Mouse (Mus musculus): ENCODE data around the gene Sik3.
"Not testable (repeated sequence)": the region's sequence is repeated elsewhere in the genome, so short reads cannot be mapped to it uniquely, and the experiment has no call there.

Sik3 gene

DNA sequence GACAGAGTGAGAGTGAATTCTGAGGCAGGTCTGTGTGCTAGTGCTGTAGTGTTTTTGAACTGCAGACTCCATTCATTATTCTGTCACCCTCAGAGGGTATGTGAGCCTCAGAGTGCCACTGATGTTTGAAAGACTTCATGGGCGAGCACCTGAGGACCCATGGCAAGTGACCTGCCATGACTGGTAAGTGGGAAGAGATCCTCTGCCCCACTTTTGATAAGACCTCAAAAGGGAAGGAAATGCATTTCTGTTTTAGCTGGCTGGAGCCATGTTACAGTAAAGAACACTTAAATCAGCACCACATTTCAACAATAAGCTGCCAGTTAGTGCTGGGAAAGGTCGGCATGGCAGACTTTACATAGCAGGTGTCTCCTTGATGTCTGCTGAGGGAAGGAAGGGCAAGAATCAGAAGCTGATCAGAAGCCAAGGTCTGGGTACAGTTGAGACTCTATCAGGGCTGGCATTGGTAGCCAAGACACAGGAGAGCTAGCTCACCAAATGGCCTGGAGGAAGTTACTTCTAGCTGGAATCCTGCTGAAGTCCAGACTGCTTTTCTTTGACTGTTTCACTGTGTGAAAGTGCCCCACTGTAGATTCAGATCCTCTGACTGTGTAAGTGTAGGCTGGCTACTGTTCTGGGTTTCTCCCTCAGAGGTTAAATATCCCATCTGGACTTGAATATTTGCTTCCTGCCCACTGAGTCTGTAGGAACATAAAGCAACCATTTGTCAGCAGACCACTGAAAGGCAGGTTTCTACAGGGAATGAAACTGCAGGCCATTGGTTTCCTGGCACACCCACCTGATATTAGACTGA is 138.5 kb downstream of the Sik3 start:
- no peak for DNase-seq (ENCODE audit: low read depth, low spot score)

DNA sequence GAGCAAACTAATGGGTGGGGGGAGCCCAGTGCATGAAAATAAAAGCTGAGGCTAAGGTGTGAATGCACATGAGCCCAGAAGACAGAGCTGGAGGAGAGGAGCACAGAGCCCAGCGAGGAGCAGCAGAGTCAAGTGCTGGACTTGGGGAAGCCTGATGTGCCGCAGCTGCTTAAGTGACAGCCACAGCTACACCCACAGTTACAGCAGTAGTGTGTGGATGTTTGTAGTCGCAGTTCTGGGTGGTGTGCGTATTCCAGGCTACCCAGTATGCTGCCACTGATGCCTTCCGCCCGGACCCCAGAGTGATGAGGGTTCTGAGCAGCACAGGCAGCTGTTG is 139.1 kb downstream of the Sik3 start:
- no peak for DNase-seq (ENCODE audit: low read depth, low spot score)

GRCm38 (mm10) chr9:46152067-46153015 is 139.7 kb downstream of the Sik3 start:
- DNase-seq (ENCODE audit: low read depth, low spot score), result no peak

GRCm38 (mm10) chr9:46154469-46154868 is 141.8 kb downstream of the Sik3 start:
- no peak for DNase-seq (ENCODE audit: low read depth, low spot score)

GRCm38 (mm10) chr9:46155026-46155425 is 142.4 kb downstream of the Sik3 start:
- DNase-seq (ENCODE audit: low read depth, low spot score), result no peak

DNA sequence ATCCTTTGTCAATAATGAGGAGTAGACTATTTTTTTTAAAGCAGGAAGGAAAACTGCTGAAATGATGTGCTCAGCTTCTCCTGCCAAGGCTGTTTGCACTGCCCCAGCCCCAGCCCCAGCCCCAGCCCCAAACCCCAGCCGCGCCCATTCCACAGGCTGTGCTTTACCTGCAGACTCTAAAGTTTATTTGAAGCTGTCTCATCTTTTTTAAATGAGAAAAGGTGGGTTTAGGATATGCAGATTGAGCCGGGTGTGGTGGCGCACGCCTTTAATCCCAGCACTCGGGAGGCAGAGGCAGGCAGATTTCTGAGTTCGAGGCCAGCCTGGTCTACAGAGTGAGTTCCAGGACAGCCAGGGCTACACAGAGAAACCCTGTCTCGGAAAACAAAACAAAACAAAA is 143.2 kb downstream of the Sik3 start:
- not testable (repeated sequence) for DNase-seq (ENCODE audit: low read depth, low spot score)

DNA sequence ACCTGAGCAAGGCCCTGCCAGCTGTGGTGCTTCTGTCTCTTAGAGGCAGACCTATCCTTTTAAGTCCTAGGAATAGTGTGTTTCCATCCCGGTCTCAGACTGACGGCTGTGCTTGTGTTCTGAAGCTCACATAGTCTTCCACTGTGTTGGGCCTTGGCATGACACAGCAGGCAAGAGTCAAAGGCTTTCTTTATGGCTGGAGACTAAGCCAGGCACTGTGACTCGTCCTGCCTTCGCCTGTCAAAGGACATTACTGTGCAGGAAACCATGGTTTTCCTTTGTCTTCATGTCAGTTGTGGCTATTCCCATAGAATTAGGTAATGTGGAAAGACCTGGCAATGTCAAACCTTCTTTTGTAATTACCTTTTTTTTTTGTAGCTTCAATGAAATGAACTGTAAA is 144.1 kb downstream of the Sik3 start:
- DNase-seq (ENCODE audit: low read depth, low spot score), result no peak

DNA sequence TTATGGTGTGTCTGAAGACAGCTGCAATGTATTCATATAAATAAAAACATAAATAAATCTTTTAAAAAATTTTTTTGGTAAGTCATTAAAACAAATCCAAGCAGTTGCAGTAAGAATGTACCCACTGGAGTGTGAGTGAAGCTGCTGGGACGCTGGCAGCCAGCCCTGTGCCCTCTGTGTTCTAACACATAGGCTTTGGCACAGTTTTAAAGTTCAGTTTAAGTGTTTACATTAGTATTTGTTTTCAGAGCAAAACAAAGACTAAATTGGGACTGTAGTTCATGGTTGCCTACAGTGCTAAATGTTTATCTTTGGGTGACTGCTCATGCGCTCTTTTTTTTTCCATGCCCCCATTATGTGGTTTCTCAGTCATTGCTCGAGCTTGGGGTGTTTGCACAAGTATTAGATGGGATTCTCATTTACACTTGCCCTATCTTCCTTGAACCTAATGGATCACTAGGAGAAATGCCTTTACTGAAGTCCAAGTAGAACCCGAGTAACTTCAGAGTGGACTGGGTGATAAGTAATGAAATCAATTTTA is 145.7 kb downstream of the Sik3 start:
- DNase-seq (ENCODE audit: low read depth, low spot score), result no peak

DNA sequence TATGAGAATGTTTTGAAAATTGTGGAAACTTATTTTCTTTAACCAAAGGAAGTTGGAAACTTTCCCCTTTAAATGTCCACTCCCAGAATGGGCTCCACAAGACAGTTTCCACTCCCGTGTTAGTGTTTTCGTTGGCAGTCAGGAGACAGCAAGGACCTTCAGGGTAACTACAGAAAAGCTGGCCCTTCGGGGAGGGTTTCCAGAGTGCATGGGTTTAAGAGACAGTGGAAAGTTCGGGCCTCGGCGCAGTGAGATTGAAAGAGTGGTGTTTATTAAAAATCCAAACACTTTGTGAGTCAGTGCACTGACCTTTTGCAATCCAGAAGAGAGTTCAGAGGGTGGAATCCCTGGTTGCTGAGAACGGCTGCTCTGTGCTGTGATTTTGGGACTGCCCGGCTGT is 150.8 kb downstream of the Sik3 start:
- DNase-seq (ENCODE audit: low read depth, low spot score), result no peak

- no peak for DNase-seq (ENCODE audit: low read depth, low spot score)
Observed at GRCm38 (mm10) chr9:46168802-46169201, 156.2 kb downstream of the Sik3 start.

DNA sequence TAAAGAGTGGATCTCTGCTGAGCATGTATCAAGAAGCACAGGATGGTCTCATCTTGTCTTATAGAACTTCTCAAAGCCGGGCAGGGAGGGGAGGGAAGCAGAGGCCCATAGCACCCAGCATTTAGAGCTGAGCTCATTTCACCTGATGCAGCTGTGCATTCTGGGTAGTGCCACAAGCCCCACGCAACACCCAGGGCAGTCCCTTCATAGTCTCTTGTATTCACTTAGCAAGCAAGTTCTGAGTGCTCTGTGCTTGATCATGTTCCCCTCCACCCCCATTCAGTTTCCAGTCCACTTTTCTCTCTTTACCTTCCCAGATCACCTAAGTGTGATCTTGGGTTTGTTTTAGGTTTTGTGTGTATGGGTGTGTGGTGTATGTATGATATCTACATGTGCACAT is 159.6 kb downstream of the Sik3 start:
- no peak for DNase-seq (ENCODE audit: low read depth, low spot score)

DNA sequence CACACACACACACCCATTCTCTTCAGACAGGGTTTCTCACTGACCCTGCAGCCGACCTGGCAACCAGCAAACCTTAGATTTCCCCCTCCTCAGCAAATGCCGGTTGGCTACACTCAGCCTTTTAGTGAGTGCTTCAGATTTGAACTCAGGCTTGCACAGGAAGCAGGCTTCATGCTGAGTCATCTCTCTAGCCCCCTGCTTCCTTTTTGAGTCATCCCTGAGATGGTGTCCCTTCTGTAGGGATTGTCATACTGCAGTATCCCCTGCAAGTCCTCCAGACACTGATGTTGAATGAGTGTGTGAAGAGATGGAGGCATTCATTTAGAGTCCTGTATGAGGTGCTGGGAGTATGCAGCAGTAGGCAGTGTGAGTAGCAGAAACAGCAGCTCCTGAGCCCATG is 160.3 kb downstream of the Sik3 start:
- no peak for DNase-seq (ENCODE audit: low read depth, low spot score)

DNA sequence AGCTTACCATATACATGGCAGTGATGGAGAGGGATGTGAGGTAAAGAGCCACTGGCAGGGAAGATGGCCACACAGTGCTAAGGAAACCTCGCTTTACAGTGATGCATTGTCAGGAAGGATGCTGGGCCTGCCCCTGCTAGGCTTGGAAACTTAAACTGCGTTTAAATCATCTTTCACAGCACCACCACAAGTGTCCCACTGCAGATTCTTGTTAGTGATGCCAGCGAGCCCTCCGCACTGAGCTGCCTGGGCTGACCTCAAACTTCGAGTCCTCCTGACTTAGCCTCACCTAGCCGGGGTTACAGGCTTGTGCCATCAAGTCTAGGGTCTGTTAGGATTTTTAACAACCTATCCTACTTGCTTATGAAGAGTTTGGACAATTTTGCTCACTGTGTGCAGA is 161.3 kb downstream of the Sik3 start:
- no peak for DNase-seq (ENCODE audit: low read depth, low spot score)

- DNase-seq (ENCODE audit: low read depth, low spot score), result no peak
Observed at GRCm38 (mm10) chr9:46174770-46175294, 162.2 kb downstream of the Sik3 start.

DNA sequence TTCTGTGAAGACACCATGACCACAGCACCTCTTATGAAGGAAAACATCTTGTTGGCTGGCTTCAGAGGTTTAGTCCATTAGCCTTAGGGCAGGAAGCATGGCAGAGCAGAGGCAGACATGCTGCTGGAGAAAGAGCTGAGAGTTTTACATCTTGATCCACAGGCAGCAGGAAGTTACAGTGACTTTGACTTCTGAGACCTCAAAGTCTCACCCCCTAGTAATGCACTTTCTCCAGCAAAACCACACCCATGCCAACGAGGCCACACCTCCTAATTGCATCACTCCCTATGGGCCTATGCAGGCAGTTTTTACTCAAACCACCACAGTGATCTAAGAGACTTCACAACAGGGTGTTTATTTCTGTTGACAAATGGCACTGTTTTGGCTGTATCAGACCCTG is 162.7 kb downstream of the Sik3 start:
- no peak for DNase-seq (ENCODE audit: low read depth, low spot score)

- DNase-seq (ENCODE audit: low read depth, low spot score), result no peak
Observed at GRCm38 (mm10) chr9:46175938-46176375, 163.3 kb downstream of the Sik3 start.

DNA sequence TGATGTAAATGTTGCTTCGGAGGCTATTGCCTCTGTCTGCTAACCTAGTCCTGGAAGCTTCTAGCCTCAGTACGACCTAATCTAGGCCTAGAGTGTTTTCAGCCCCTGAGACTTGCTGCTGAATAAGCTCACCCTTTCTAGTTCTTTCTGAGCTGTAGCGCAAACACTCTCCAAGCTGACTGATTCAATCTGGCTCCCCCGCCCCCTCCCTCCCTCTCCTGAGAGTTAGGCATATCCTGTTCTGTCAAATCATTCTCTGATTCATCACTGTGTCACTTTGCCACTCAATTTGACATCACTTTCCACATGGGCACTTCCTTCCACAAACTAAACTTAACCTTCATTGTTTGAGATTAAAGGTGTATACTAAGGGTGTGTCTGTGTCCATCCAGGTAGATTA is 164.0 kb downstream of the Sik3 start:
- DNase-seq (ENCODE audit: low read depth, low spot score), result no peak

GRCm38 (mm10) chr9:46178595-46178994 is 166.0 kb downstream of the Sik3 start:
- no peak for DNase-seq (ENCODE audit: low read depth, low spot score)

GRCm38 (mm10) chr9:46181297-46181696 is 168.7 kb downstream of the Sik3 start:
- no peak for DNase-seq (ENCODE audit: low read depth, low spot score)

DNA sequence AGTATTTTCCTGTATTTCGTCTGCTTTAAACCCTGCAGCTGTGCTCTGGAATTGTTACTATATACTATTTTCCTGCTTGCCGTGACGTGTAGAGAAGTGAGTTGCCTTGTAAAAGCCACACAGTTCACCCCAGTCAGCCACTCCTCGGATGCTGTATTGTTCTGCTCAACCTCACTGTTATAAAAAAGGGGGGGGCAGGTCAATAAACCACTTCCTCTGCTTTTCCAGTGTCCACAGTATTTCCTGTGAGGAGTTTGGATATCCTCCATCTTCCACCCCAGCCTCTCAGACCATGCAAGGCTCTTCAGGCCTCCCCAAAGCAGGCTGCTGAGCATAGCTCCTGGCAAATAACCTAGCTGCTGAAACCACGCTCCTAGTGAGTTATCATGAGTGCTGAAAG is 171.9 kb downstream of the Sik3 start:
- no peak for DNase-seq (ENCODE audit: low read depth, low spot score)

DNA sequence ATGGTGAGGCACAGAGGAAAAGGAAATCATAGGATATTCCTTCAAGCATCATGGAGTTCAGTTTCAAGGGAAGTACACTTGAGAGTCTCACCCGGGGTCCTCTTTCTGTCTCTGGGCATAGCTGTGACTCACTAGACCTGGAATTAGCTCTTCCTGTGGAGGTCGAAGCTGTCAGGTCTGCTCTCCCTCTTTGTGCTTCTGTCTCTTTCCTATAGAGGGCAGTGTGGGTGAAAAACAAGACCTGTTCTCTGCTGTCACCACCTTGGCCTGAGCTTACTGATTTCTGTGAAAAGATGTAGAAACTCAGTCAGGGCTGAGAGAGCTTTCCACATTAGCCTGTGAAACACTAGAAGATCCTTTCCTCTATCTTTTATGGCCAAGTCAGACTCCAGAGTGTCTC is 172.6 kb downstream of the Sik3 start:
- DNase-seq (ENCODE audit: low read depth, low spot score), result peak; percentile 53

DNA sequence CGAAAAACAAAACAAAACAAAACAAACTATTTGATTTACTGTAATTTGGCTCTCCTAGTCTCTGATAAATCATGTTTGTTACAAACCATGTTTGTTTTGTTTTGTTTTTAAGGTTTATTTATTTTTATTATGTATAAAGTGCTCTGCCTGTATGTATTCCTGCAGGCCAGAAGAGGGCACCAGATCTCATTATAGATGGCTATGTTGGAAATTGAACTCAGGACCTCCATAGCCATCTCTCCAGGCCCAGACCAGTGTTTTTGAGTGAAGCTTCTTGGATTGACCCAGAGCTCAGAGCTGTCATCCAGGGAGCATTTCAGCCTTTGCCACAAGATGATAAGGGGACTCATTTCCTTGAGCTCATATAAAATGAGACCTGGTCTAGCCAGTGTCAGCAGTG is 173.8 kb downstream of the Sik3 start:
- DNase-seq (ENCODE audit: low read depth, low spot score), result no peak

All from mesoderm, embryonic 11.5 days (tissue).